Mouse (Mus musculus) layer of hippocampus, postnatal 36 days (tissue): ENCODE data around the gene Olfm1. TPM values are rescaled to one million over a fixed set of nuclear protein-coding genes. Genes with fewer than 3 reads are reported as not detected.

ENCODE experiments used
- DNase-seq, 2 experiments: peaks; one replicate each; pipeline ENCODE4 v3.0.0; 2022
- total RNA-seq, 2 experiments: library from RNA; stranded (reverse); gene quantifications; 2 replicates each; pipeline ENCODE4 v1.2.3; 2021

Gene Olfm1
- total RNA-seq: 1,000 to 10,000 TPM; 1,684 to 1,758 TPM

DNA sequence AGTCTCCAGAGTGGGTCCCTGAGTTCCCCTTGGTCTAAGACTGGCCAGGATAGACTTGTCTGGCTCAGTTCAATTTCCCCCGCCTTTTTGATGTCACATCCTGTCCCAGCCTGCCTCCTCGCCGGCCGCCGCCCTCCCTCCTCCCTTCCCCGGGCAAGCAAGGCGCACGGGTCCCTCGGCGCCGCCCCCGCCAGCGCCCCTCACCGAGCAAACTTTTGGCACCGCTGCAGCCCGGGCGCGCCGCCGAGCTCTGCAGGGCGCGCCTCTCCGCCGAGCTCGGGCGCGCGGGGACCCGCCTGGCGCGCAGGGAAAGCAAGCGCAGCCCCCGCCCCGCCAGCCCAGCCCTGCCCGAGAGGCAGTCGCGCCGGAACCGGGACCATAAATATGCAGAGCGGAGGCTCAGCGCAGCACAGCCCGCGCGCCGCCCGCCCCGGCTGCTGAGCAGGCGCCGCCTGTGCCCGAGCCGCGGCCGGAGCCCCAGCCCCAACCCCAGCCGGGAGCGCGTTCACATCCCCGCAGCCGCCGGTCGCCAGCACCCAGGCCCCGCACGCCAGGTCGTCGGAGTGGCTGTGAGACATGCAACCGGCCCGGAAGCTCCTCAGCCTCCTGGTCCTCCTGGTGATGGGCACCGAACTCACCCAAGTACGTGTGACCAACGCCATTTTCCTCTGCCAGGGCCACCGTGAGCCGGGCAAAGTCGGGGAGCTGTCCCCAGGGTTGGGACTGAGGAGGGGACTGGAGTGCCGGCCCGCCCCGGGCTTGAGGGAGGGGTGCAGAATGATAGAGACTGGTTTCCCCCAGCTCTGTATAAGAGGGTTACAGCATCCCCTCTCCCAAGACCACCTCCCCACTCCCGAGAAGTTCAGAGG lies at the start of gene Olfm1:
Olfm1 (plus strand) TSS at position 172 of the 869 bp plus-strand sequence.
- DNase-seq: peak; percentile 84 to 86

DNA sequence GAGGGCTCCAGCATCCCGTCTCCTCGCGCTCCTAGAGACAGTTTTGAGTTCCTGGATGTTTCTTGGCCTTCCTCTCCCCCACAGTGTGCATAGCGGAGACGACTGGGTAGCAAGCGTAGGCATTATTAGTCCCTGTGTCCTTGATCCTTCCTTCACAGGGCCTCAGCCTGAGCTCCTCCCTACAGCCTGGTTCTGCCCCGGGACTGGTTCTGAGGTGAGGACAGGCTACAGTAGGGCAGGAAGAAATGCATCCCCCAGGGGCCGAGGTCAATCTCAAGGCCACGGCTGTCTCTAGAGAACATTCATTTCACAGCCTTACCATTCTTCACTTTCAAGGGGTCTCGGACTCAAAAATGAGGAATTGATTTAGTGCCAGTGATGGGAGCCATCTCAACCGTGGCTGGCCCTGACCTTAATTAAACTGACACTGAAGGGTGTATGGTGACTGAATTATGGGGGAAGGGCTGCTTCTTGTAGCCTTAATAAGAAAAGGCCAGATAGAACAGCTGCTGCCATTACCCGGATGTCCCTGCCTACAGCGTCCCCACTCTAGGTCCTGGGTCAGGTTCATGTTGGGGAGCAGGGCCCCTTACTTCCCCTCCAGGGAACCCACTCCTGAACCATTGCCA lies 49.3 kb upstream of the Olfm1 start:
- DNase-seq: no peak

DNA sequence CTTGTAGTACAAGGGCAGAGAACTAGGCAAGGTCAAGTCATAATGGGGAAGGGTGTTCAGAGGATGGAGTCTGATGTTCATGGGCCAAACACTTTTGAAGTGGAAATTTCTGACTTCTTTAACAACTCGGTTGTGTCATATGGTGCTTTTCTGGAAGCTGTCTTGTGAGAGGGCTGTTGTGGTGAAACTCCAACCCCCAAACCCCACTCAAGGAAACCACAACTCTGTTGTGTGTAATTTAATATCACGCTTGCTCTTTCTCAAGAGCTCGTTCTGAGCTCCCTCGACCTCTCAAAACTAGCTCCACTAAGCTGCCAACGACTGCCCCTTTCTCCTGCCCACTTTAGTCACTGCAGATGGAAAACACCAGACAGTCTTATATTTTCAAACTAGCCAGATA lies 47.1 kb upstream of the Olfm1 start:
- DNase-seq: no peak

DNA sequence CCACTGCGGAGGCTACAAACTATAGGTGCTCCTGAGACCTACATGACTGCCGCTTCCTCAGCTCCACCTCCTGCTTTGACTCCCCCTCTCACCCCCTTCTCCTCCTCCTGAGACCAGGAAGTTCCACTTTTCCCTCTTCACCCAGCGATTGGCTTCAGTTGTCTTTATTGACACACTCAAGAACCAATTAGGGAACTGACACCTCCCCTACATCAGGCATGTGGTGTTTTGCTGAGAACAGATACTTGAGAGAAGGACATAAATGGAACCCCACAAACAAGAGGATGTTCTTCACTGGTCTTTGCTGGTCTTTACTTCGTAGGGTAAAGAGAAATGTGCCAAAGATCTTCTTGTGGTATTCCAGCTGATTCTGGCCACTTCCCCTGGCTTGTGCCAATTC lies 46.6 kb upstream of the Olfm1 start:
- no peak for DNase-seq

DNA sequence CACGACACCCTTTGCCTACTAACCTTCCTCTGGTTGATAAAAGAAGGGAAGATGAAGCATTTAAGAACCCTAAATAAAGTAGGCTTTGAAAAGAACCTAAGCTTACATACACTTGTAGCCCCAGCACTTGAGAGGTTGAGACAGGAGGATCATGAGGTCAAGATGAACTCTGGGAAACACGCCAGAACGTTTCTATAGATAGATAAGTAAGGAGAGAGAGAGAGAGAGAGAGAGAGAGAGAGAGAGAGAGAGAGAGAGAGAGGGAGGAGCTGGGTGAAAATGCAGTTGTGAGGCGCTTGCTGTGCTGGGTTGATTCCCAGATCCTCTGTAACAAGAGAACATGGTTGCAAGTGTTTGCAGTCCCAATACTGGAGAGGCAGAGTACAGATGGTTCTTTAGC lies 46.1 kb upstream of the Olfm1 start:
- DNase-seq: no peak

DNA sequence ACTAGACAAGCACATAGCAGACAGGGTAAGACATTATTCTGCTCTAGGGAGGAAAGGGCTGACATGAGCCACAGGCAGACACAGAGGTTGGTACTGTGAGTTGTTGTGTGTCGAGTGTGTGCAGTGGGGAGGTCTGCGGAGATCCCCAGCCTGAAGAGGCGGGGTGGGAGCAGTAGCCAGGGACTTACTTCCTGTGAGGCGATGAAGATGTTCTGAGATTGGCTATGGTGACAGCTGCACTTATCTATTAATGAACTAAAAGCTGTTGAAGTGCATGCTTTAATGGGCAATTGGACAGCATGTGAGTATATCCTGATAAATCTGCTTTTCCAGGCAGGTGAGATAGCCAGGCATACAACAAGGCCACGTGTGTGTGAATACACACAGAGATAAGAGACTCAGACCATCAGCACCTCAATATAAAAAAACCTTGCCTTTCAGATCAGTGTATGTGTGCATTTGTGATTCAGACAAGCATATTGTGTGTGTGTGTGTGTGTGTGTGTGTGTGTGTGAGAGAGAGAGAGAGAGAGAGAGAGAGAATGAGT lies 45.5 kb upstream of the Olfm1 start:
- DNase-seq: no peak

DNA sequence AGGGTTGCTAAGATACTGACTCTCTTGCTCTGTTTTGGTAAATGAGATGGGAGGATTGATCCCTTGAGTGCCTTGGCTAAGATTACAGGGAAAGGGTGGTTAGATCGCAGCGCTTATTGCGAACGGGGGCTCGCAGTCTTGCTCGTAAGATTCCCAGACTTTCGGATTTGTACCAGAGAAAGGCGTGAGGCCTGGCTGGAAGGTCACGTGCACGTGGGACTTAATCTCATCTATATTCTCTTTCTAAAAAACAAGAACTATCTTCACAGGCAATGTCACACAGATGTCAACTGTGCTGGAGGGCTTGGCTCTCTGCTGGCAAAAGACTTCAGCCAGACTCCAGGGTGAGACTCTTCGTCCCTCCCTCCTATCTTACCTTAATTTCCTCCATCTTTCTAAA lies 43.1 kb upstream of the Olfm1 start:
- no peak for DNase-seq

DNA sequence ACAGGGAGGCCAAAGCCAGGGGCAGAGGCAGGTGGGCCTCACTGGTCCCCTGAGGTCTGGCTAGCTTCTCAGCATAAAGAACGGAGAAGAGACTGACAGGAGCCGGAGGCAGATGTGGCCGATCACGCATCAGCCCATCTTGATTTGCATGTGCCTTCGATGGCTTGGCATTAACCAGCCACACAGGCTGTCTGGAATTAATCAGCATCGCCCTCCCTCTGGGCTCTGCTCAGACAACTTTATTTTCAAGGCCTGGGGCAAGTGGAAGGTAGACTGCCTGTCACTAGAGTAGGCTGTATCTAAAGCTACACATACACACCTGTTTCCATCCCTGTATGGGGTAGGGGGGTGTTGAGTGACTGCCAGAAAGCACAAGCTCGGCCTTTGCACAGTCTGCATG lies 32.2 kb upstream of the Olfm1 start:
- no peak for DNase-seq

DNA sequence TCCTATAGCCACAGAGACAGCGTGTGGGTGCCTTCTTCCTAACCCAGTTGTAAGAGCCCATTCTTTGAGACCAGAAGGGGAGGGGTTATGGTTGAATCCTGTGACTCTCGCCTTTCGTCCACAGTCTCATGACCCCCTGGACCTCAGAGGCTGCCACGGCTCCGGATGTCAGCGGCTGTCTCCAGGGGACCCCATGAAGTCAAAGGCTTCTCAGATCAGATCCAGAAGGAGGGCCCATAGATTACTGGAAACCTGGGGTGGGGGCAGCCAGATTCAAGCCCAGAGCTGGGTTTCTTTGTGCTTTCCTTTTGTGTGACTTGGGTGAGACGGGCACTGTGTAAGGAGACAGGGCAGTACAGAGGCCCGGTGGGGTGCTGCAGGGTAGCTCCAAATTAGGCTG lies 27.2 kb upstream of the Olfm1 start:
- no peak for DNase-seq

DNA sequence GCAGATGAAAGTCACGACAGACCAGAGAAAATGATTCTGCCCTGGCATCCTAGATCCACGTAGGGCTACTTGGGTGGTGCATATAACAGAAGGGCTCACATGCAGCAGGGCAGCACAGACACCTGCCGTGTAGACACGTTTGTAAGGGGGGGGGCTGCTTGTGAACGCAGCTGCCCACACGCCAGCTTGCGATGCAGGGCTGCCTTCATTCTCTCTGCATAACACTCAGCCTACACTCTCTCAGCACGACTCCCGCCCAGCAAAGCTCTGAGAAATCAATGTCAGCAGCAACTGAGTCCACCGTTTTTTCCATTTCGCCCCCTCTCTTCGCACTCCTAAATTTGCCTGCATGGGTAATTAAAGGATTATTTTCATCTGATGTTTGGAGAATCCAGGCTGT lies 23.5 kb upstream of the Olfm1 start:
- peak; percentile 56 to 58 for DNase-seq

DNA sequence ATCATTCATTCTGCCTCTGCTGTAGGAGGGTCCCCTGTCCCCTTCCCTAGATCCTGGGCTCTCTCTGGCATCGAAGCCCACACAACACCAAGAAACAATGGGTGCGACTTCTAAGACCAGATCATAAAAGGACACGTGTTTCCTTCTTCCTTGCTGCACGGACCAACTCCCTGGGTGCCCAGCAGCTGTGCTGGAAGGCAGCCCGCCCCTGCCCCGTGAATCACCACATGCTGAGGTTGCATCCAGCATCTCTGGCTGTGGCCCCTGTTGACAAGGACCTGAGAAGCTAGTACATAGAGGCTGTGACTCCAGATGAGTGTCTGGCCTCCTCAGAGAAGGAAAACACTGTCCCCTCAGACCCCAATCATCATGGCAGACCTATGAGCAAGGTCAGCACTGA lies 20.8 kb upstream of the Olfm1 start:
- DNase-seq: no peak

DNA sequence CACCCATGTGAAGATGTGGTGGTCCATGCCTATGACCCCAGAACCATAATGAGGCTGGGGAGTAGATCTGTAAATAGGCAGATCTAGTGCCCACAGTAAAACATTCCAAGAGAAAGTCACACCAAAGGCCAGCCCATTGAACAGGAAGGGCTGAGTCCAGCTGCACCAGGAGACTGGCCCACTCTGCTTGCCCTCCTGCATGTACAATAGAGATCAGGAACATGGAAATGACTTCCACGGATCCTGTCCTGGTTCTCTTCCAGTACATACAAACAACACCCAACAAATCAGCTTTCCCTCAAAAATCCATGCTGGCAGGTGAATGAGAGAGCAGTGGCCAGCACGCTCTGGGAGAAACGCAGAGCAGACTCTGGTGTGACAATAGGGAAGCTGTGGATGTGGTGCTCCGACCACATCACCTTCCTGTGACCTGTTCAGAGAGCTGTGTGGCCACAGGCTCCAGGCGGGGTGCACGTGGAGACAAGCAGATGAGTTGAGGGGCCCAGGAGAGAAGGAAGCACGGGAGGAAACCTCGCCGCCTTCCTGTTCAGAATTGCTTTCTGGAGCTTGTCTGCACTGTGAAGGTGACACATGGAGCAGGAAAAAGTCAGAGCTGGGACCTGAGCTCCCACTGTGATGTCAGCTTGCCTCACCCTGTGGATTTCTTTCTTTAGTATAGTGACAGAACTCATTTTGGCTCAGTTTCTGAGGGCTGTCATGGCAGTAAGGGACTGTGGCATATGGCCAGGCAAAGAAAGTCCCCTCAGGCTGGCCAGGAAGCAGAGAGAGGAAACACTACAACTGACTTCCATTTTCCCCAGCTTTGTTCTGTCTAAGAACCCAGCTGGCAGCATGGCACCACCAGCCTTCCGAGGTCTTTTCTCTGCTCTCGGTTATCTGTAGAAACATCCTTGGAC lies 19.3 kb upstream of the Olfm1 start:
- DNase-seq: no peak

DNA sequence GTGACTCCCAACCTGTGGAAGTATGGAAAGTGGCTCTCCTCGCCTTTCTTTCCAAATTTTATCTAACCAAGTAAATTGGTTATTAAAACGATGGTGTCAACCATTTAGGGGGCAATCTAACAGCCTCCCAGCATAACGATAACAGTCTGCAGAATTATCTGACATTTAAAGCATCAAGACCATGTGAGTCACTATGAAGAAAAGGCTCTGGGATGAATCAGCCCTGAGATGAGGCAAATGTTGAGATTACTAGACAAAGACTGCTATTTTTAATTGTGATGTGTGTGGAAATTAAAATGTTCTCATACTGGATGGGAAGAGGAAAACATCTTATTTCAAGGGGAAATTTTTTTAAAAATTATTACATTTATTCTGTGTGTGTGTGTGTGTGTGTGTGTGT lies 18.4 kb upstream of the Olfm1 start:
- no peak for DNase-seq

DNA sequence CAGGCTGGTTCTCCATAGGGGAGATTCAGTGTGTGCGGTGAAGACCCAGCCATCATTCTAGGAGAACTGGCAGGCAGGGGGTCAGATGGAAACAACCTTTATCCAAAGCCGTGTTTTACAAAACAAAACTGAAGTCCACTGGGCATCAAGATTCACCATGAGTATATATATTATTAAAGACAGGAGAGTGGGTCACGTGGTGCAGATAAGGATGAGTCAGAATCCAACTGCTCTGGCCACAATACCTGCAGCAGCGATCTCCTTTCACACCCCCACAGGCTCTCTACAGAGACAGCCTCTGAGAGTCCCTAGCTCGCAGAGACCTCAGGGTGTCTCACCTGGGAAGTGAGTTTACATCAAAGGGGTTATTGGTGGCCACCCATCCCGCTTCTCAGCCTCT lies 14.2 kb upstream of the Olfm1 start:
- no peak for DNase-seq

DNA sequence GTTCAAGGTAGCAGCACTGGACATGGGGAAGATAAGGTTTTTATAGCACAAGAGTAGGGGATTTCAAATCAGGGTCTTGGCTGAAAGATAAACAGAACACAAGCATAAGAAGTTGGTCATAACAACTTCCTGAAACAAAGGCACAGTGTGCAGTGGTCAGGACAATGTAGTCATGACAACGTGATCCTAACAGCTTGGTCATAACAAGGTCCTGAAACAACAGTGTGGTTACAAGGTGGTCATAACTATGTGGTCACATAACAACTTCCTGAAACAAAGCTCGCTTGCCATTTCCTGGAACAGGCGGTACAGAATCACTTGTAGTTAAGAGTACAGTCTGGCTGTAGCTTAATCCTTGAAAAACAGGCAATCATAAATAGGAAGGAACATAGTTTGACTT lies 12.7 kb upstream of the Olfm1 start:
- no peak for DNase-seq

DNA sequence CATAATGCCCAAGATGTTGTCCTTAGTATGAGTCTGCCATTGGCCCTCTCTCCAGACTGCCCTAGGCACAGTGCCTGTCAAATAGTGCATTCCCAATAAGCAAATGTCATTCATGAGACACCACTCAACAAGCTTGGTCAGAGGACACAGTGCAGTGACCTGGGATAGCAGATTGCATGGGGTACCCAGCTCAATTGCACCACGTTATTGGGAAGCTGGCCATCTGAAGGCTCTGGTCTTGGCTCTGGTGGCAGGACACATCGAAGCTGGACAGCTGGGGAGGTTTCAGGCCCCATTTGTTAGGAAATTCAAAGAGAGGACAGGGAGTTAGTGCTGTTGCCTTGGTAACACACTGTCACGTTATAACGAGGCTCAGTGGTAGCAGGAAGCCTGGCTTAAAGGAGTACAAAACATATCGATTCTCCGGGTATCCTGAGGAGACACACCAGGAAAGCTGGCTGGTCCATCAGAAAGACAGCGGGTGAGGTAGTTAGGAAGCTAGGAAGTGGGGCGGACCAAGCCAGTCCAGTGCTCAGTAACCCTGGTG lies 4.3 kb upstream of the Olfm1 start:
- no peak for DNase-seq

DNA sequence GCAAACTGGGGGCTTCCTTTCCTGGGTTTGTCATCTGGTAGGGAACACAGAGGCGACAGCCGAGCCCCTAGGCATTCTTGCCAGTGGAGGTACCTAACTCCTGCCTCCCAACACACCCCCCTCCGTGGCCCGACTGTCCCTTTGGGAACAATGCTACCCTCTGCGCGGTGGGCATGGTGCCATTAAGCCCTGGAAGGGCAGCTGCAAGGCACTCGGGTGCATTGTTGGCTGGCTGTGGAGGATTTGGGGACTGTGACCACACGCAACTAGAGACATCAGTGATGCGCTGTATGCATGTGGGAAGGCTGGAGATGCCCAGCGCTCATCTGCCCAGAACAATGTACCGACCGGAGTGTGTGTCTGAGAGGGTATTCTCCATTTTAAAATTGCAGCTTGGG lies 897 bp downstream of the Olfm1 start:
- DNase-seq: peak; percentile 37 to 53

DNA sequence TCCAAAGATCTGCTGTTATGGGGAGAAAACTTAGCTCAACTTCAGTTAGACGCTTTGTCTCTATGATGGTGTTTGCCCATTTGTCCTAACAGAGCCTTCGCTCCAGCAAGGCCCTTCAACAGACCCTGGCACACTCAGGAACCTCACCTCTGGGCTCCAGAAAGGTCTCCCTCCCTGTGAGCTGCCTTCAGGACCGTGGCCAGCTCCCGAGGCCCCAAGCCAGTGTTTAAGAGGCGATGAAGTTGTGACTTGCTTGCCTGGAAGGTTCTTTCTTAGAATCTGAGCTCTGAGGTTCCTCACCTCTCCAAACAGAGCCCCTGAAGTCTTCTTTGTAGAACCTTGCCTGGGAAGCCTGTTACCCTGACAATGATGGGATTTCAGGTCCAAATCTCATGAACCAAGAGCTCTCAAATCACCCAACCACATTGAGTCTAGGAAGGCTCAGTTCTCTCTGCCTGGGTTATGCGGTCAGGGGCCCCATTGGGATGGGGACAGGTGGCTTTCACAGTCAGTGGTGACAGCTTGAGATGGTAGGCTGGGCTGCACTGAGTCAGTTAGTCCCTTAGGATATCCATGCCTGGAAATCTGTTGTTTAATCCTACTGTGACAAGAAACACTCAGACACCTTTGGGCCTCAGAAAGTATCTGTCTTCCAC lies 2.3 kb downstream of the Olfm1 start:
- DNase-seq: no peak

DNA sequence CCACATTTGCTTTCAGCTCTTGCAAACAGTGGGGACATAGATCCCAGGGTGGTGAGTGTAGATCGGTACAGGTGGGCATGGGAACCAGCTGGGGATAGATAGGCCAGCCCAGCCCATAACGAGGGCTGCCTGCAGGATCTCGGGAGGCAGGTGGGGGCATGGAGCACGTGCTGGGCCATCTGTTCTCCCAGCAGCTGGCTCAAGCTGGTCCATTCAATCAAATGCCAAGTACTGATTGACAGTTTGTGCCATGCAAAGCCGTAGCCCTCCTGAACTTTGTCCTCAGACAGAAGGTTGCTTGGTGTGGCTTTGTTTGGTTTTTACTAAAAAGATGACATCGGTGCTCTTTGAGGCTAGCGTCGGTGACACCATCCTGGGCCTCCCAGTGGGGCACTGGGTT lies 2.9 kb downstream of the Olfm1 start:
- DNase-seq: no peak

DNA sequence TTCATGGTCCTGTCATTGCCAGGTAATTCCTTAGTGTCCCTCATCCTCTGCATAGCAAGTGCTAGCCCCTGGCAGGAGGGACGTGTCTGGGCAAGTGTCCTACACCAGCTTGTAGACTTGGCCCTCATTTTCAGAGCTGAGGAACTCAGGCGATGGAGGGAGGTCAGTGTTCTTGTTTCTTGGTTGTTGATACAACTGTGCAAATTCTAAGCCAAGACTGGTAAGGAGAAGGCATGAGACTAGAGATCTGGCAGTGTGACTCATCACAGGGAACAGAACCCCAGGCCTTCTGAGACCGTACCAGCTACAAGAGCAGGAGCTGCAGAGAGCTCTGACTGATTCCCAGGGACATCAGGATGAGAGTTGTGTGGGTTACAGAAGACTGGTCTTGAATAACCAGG lies 8.6 kb downstream of the Olfm1 start:
- peak in 1 of 2 experiments; percentile 23 for DNase-seq

DNA sequence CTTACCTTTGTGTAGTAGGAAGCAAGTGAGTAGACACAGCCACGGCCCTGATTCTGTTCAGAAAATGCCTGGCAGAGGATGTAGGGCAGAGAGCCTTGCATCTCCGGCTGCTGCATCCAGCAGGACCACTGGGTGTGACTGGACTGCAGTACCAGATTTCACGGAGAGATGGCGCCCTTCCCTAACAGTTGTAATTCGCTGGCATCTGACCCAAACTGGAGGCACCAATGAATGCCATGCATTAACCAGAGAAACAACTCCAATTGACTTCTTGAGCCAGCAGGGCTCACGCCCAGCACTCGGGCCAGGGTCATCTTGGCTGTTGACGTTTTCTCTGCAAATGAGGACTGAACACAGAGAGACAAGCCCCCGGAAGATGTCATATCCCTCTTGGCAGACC lies 11.4 kb downstream of the Olfm1 start:
- DNase-seq: peak; percentile 93 to 95
